Mouse (Mus musculus) midbrain, embryonic 13.5 days (tissue): ENCODE data around the gene Proz. TPM values are rescaled to one million over a fixed set of nuclear protein-coding genes. Genes with fewer than 3 reads are reported as not detected.

Source experiments
- ATAC-seq: fragments of 200-750 bp; cut with Nextera tagmentation; 2 replicates; pipeline ENCODE4 v1.8.0; 2017; ENCODE audit warnings: mild to moderate bottlenecking, moderate TSS enrichment, moderate library complexity
- H3K27ac ChIP-seq: fragments of 300-500 bp; sonication (generic); 2 replicates; pipeline ENCODE4 v1.5.1; 2015; ENCODE audit warnings: inconsistent platforms, mild to moderate bottlenecking, moderate library complexity
- H3K27me3 ChIP-seq: fragments of 300-500 bp; sonication (generic); 2 replicates; pipeline ENCODE4 v1.6.1; 2015; ENCODE audit warnings: mild to moderate bottlenecking, inconsistent platforms
- H3K36me3 ChIP-seq: fragments of 300-500 bp; sonication (generic); 2 replicates; pipeline ENCODE4 v1.6.1; 2015; ENCODE audit warnings: mild to moderate bottlenecking, inconsistent platforms
- H3K4me1 ChIP-seq: fragments of 300-500 bp; sonication (generic); replicated peaks from 2 replicates; pipeline ENCODE4 v1.6.1; 2015; ENCODE audit warnings: inconsistent platforms
- H3K4me2 ChIP-seq: fragments of 300-500 bp; sonication (generic); replicated peaks from 2 replicates; pipeline ENCODE4 v1.6.1; 2015; ENCODE audit warnings: moderate library complexity, mild to moderate bottlenecking, inconsistent platforms
- H3K4me3 ChIP-seq: fragments of 300-500 bp; sonication (generic); replicated peaks from 2 replicates; pipeline ENCODE4 v1.5.1; 2015; ENCODE audit warnings: mild to moderate bottlenecking, inconsistent platforms
- H3K9ac ChIP-seq: fragments of 300-500 bp; sonication (generic); replicated peaks from 2 replicates; pipeline ENCODE4 v1.6.1; 2015; ENCODE audit warnings: mild to moderate bottlenecking, inconsistent platforms
- H3K9me3 ChIP-seq: fragments of 300-500 bp; sonication (generic); 2 replicates; pipeline ENCODE4 v1.6.1; 2016; ENCODE audit warnings: mild to moderate bottlenecking, inconsistent platforms
- WGBS: fragments of 180-500 bp; shearing (Covaris S2); methylation state at CpG from one replicate; pipeline ENCODE4 v1.1.7; 2015; 5-methylcytosine and 5-hydroxymethylcytosine counted together
- polyA plus RNA-seq: library from polyadenylated mRNA; unstranded; fragments of >200 nt; fragmentation: Nextera tagmentation; extraction: Ambion mirVana; gene quantifications from 2 replicates; pipeline ENCODE4 v1.2.1, GENCODE M21; 2015

Gene Proz
- polyA plus RNA-seq, 1 experiment from 2014 or later, result 1.00 TPM

GRCm38 (mm10) chr8:13109416-13109960 is 48.8 kb downstream of the Proz start:
- no peak overlapping the region for H3K27ac ChIP-seq
- ATAC-seq, result no peak

DNA sequence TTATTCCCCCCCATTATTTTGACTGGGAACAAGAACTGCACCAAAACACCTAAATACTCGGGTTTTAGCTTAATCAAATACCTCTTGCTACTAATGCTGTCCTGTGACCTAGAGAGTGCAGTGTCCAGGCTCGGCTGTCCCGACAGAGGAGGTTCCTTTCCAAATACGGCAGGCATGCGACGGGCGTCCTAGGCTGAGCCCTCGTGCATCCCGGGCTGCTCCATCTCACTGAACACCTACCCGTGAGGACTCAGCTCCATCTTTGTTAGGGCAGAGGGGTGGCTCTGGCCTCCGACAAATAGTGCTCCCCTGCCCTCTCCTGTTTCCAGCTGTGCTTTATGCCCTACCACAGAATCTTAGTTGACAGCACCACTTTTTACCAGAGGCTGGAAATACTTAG is 51.2 kb downstream of the Proz start:
- Histone ChIP-seq H3K9me3 (no peaks in the 10 kb centered on the region), H3K4me2 (no peak overlapping the region), H3K27me3 (no peaks in the 10 kb centered on the region), H3K4me3 (no peak overlapping the region), H3K27ac (no peak overlapping the region), H3K36me3 (peaks cover 22% of the 10 kb centered on the region), H3K9ac (no peak overlapping the region), H3K4me1 (peaks cover 17% of the 10 kb centered on the region)
- ATAC-seq, result no peak
- WGBS, result 87% methylated on average over 11 of the region's 11 CpGs

More at GRCm38 (mm10) chr8:13109416-13109960, 48.8 kb downstream of the Proz start:
- Histone ChIP-seq H3K4me2 (no peak overlapping the region), H3K36me3 (peaks cover 12% of the 10 kb centered on the region; the same call in 1 of the 2 replicates), H3K9ac (no peak overlapping the region), H3K27me3 (no peaks in the 10 kb centered on the region), H3K4me3 (no peak overlapping the region), H3K9me3 (no peaks in the 10 kb centered on the region), H3K4me1 (peaks cover 26% of the 10 kb centered on the region)
- 94% methylated on average over 1 of the region's 1 CpGs for WGBS

- no peak overlapping the region for H3K27ac ChIP-seq
- peaks cover 9% of the 10 kb centered on the region for H3K4me1 ChIP-seq
- no peak for ATAC-seq
- H3K36me3 ChIP-seq, result peaks cover 22% of the 10 kb centered on the region
- no peaks in the 10 kb centered on the region for H3K9me3 ChIP-seq
- WGBS, result 89% methylated on average over 4 of the region's 4 CpGs
- H3K27me3 ChIP-seq, result no peaks in the 10 kb centered on the region
- no peak overlapping the region for H3K4me3 ChIP-seq
- H3K9ac ChIP-seq, result no peak overlapping the region
- H3K4me2 ChIP-seq, result no peak overlapping the region
Observed at GRCm38 (mm10) chr8:13113232-13113631, 52.5 kb downstream of the Proz start.

DNA sequence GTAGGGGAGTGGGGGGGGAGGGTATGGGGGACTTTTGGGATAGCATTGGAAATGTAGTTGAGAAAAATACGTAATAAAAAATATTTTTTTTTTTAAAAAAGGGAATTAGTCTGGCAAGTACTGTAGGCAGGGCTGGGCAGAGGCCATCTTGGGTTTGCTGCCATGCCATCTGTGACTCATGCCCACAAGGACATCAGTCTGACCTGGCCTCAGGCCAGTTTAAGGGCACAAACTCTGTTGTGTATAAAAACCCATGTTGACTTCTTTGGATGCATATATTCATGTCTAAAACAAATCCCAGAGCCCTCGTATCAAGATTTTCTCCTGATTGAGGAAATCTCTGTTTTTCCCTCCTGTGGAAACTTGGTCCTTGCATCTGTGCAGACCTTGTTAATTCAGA is 56.4 kb downstream of the Proz start:
- H3K9ac ChIP-seq, result no peak overlapping the region
- 90% methylated on average over 2 of the region's 2 CpGs for WGBS
- H3K27me3 ChIP-seq, result no peaks in the 10 kb centered on the region
- H3K4me1 ChIP-seq, result no peaks in the 10 kb centered on the region; the same call in 1 of the 2 replicates
- no peak for ATAC-seq
- no peak overlapping the region for H3K4me3 ChIP-seq
- peaks cover 40% of the 10 kb centered on the region for H3K36me3 ChIP-seq
- H3K9me3 ChIP-seq, result no peaks in the 10 kb centered on the region
- no peak overlapping the region for H3K4me2 ChIP-seq
- no peak overlapping the region for H3K27ac ChIP-seq

GRCm38 (mm10) chr8:13118516-13118915 is 57.8 kb downstream of the Proz start:
- Histone ChIP-seq H3K4me2 (no peak overlapping the region), H3K27me3 (no peaks in the 10 kb centered on the region), H3K4me1 (no peaks in the 10 kb centered on the region; the same call in 1 of the 2 replicates), H3K27ac (no peak overlapping the region), H3K9me3 (no peaks in the 10 kb centered on the region), H3K36me3 (peaks cover 48% of the 10 kb centered on the region), H3K9ac (no peak overlapping the region), H3K4me3 (no peak overlapping the region)
- no peak for ATAC-seq
- 89% methylated on average over 3 of the region's 3 CpGs for WGBS

- ATAC-seq, result no peak
- Histone ChIP-seq H3K9ac (no peak overlapping the region), H3K4me1 (no peaks in the 10 kb centered on the region; the same call in 1 of the 2 replicates), H3K4me3 (no peak overlapping the region), H3K27me3 (no peaks in the 10 kb centered on the region), H3K27ac (no peak overlapping the region), H3K9me3 (no peaks in the 10 kb centered on the region), H3K4me2 (no peak overlapping the region), H3K36me3 (peaks cover 58% of the 10 kb centered on the region)
- 93% methylated on average over 7 of the region's 7 CpGs for WGBS
Observed at GRCm38 (mm10) chr8:13120882-13121665, 60.4 kb downstream of the Proz start.

GRCm38 (mm10) chr8:13122887-13123421 is 62.2 kb downstream of the Proz start:
- H3K9ac ChIP-seq, result no peak overlapping the region
- no peak overlapping the region for H3K4me3 ChIP-seq
- 95% methylated on average over 7 of the region's 7 CpGs for WGBS
- ATAC-seq, result no peak
- H3K27ac ChIP-seq, result no peak overlapping the region
- H3K27me3 ChIP-seq, result no peaks in the 10 kb centered on the region
- no peaks in the 10 kb centered on the region for H3K9me3 ChIP-seq
- peaks cover 73% of the 10 kb centered on the region for H3K36me3 ChIP-seq
- no peaks in the 10 kb centered on the region for H3K4me1 ChIP-seq
- no peak overlapping the region for H3K4me2 ChIP-seq

GRCm38 (mm10) chr8:13124897-13125296 is 64.2 kb downstream of the Proz start:
- Histone ChIP-seq H3K27me3 (no peaks in the 10 kb centered on the region), H3K9ac (no peak overlapping the region), H3K4me1 (no peaks in the 10 kb centered on the region), H3K9me3 (no peaks in the 10 kb centered on the region), H3K36me3 (peaks cover 78% of the 10 kb centered on the region), H3K4me3 (no peak overlapping the region), H3K4me2 (no peak overlapping the region), H3K27ac (no peak overlapping the region)
- no peak for ATAC-seq
- 93% methylated on average over 8 of the region's 8 CpGs for WGBS

Other genes starting within 250 kb of the Proz start
- gene Mcf2l, start 187.1 kb upstream of the Proz start, polyA plus RNA-seq, result 130 and 141 TPM in 2 replicates
- gene F7, start 34.9 kb upstream of the Proz start, polyA plus RNA-seq, result 0.17 TPM in 1 of 2 replicates, not detected in the other
- gene F10, start 23.6 kb upstream of the Proz start, polyA plus RNA-seq, result 0.35 and 0.42 TPM in 2 replicates
- 49.2 and 50.0 TPM in 2 replicates for gene Pcid2, start 44.5 kb downstream of the Proz start, polyA plus RNA-seq
- gene Cul4a, start 44.7 kb downstream of the Proz start, polyA plus RNA-seq, result 69.6 and 76.1 TPM in 2 replicates
- gene Lamp1, start 98.2 kb downstream of the Proz start, polyA plus RNA-seq, result 223 and 242 TPM in 2 replicates
- gene Grtp1, start 139.7 kb downstream of the Proz start, polyA plus RNA-seq, result 15.0 and 17.9 TPM in 2 replicates
- gene Adprhl1, start 193.2 kb downstream of the Proz start, polyA plus RNA-seq, result 0.23 TPM in 1 of 2 replicates, not detected in the other
- 32.5 and 32.9 TPM in 2 replicates for gene Dcun1d2, start 227.2 kb downstream of the Proz start, polyA plus RNA-seq
- gene Tmco3, start 227.3 kb downstream of the Proz start, polyA plus RNA-seq, result 43.1 and 46.9 TPM in 2 replicates